ENCODE assay signal across 8 mouse cellular contexts in the genomic region with DNA sequence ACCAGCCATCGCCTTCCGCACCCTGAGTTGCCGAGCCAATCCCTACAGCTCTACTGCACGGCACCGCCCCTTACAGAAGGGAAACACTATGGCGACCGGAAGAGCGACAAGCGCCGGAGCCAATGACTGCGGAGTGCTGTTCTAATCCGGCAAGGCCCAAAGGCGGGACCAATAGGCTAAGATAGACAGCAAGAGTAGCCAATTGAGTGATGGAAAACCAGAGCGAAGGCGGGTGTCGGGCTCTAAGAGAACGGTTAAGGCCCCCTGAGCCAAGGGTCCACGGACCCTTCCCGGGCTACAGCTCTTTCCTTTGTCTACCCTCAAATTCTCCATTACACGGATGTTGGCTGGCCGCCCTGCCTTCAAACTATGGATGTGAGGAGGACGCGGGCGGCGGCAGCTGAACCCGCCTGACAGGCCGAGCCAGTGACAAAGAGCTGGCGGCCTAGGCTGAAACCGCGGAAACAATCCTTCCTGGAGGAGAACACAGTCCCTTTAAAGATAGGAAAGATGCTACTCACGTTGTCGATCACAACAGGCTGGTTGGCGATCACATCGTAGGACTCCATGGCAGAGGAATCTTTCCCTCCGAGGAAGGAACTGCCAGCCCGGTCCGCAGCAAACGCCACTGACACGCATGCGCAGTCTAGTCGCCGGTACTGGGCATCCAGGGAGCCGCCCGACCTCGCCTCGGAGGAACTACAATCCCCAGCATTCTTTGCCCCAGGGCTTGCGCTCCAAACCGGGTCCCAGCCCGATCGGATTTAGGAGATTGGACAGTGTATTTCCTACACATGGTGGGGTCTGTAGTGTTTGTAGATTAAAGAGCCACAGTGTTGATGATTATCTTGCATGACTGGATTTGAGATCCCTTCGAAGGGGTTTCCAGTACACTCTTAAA. TPM values are rescaled to one million over a fixed set of nuclear protein-coding genes. Genes with fewer than 3 reads are reported as not detected.
A peak's percentile ranks its signal among the peaks of the same experiment; 100 is the strongest.
DNase-seq lines count a peak whose midpoint lies in the region; ATAC-seq lines count a peak whose summit lies in the region.

A gene (minus strand): TSS at position 640 of the 901 bp plus-strand sequence.

- peak within 1 kb of the TSS; percentile 84 for H3K9ac ChIP-seq in hindbrain, embryonic 15.5 days

- peak; percentile 95 for ATAC-seq in hindbrain, embryonic 15.5 days (ENCODE audit: low FRiP score, low read depth)

- H3K4me2 ChIP-seq in hindbrain, embryonic 15.5 days: peak within 1 kb of the TSS; percentile 93

- H3K36me3 ChIP-seq in hindbrain, embryonic 15.5 days: no peaks in the 10 kb centered on the region

- H3K4me3 ChIP-seq in hindbrain, embryonic 15.5 days: peak within 1 kb of the TSS; percentile 85

- peak within 1 kb of the TSS; percentile 91 for H3K27ac ChIP-seq in hindbrain, embryonic 15.5 days (replicated peaks)

- DNase-seq in R1 (ENCODE audit: low read depth, low spot score): peak; percentile 100
- DNase-seq in cerebellum, postnatal 25 days: peak; percentile 97 to 98
- DNase-seq in frontal cortex, postnatal 36 days (ENCODE audit: low spot score in 2 of 2): peak; percentile 97 to 99
- DNase-seq in left cerebral cortex, adult 11 months (ENCODE audit: low spot score): peak; percentile 98
- peak; percentile 97 for DNase-seq in lung, postnatal 4 days
- peak; percentile 98 for DNase-seq in retina, postnatal 7 days (ENCODE audit: low read depth, low spot score)
- DNase-seq in urinary bladder, adult 2 months (ENCODE audit: low spot score): peak; percentile 91

- under 1% methylated on average over 51 of the region's 51 CpGs for WGBS in hindbrain, embryonic 15.5 days

- H3K27me3 ChIP-seq in hindbrain, embryonic 15.5 days: no peaks in the 10 kb centered on the region

- H3K4me1 ChIP-seq in hindbrain, embryonic 15.5 days (replicated peaks): peaks cover 53% of the 10 kb centered on the region

- H3K9me3 ChIP-seq in hindbrain, embryonic 15.5 days: no peaks in the 10 kb centered on the region

RNA-seq across cellular contexts. Expression of the gene that starts here (rescaled TPM):
- polyA plus RNA-seq in hindbrain, embryonic 15.5 days (2015; fragmentation: Nextera tagmentation; extraction: Ambion mirVana): 329 and 338 TPM in 2 replicates
- 99.3 and 101 TPM in 2 replicates for polyA plus RNA-seq in urinary bladder, adult 2 months (2012; rRNA removed)

Comparison
In these comparisons a context has a peak if more than half of its experiments do, and no peak if none do; other contexts are left out.
1. Peak in every context shown above with its lines: DNase-seq, ATAC-seq, H3K4me3 ChIP-seq and H3K27ac ChIP-seq.